Mouse (Mus musculus): ENCODE measurements around the gene Fcgr1. TPM values are rescaled to one million over a fixed set of nuclear protein-coding genes. Genes with fewer than 3 reads are reported as not detected.
"Not testable (repeated sequence)": the region's sequence is repeated elsewhere in the genome, so short reads cannot be mapped to it uniquely, and the experiment has no call there.

Fcgr1 gene
- polyA plus RNA-seq, 1 experiment: 1.3 TPM

DNA sequence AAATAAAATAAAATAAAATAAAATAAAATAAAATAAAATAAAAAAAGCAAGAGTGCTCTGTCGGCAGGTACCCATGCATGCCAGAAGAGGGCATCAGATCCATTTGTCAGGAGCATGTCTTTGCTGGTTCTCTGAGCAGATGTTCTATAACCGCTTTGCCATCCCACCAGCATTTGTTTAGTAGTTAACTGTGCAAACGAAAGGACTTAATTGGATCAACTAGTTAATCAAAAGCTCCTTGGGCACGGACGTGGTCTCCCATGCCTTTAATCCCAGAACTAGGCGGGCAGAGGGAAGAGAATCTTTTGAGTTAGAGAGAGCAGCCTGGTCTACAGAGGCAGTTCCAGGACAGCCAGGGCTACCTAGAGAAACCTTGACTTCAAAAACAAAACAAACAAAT, 33.4 kb upstream of the Fcgr1 start:
- H3K36me3 ChIP-seq (ENCODE audit: control insufficient read depth, insufficient read depth, low read length): no peaks in the 10 kb centered on the region
- H3K27me3 ChIP-seq (replicated peaks; ENCODE audit: control insufficient read depth, insufficient read depth, low read length): peaks cover 3% of the 10 kb centered on the region
- H3K4me1 ChIP-seq (ENCODE audit: control insufficient read depth, insufficient read depth, low read length): no peaks in the 10 kb centered on the region
- 6% methylated on average over 6 of the region's 6 CpGs for WGBS
- TF ChIP-seq POLR2A (IDR thresholded peaks at IDR 0.05; ENCODE audit: low read depth, low read length) (no peak), CTCF (conservative IDR thresholded peaks at IDR 0.05; ENCODE audit: insufficient read depth, insufficient read length, low read depth, low read length) (peak; percentile 65)
- H3K27ac ChIP-seq (ENCODE audit: insufficient read depth, low read depth, low read length): no peak overlapping the region
- no peak overlapping the region for H3K4me3 ChIP-seq (ENCODE audit: insufficient read depth, low read depth, low read length)
- peak; percentile 21 for DNase-seq

DNA sequence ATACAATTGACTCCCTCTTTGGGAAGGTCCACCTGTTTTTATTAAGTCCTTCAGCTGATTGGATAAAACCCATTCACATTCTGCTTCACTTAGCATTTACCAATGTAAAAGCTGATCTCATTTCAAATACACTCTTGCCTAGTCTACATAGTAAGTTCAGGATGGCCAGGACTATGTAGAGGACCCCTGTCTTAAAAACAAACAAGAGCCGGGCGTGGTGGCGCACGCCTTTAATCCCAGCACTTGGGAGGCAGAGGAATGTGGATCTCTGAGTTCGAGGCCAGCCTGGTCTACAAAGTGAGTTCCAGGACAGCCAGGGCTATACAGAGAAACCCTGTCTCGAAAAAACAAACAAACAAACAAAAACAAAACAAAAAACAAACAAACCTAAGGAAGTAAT, 30.0 kb upstream of the Fcgr1 start:
- not testable (repeated sequence) for H3K4me1 ChIP-seq (ENCODE audit: control insufficient read depth, insufficient read depth, low read length); H3K36me3 ChIP-seq (ENCODE audit: control insufficient read depth, insufficient read depth, low read length); H3K4me3 ChIP-seq (ENCODE audit: insufficient read depth, low read depth, low read length); H3K27ac ChIP-seq (ENCODE audit: insufficient read depth, low read depth, low read length); DNase-seq; H3K27me3 ChIP-seq (replicated peaks; ENCODE audit: control insufficient read depth, insufficient read depth, low read length)
- 65% methylated on average over 6 of the region's 6 CpGs for WGBS

DNA sequence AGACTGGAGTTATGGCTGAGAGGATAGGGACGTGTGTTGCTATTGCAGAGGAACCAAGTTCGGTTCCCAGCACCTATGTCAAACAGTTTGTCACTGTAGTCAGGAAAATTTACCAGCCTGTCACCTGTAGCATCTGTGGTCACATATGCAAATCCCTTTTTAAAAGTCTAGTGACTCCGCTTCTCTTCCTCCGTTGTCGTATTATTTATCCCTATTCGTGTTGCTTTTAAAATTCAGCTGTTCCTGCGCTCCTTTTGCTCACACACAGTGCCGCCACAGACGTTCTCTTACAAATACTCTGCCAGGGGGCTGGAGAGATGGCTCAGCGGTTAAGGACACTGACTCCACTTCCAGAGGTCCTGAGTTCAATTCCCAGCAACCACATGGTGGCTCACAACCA, 28.8 kb upstream of the Fcgr1 start:
- peaks cover 2% of the 10 kb centered on the region for H3K27me3 ChIP-seq (replicated peaks; ENCODE audit: control insufficient read depth, insufficient read depth, low read length)
- H3K36me3 ChIP-seq (ENCODE audit: control insufficient read depth, insufficient read depth, low read length): no peaks in the 10 kb centered on the region
- 20% methylated on average over 10 of the region's 10 CpGs for WGBS
- no peak for TF ChIP-seq CTCF (conservative IDR thresholded peaks at IDR 0.05; ENCODE audit: insufficient read depth, insufficient read length, low read depth, low read length)
- no peak for TF ChIP-seq POLR2A (IDR thresholded peaks at IDR 0.05; ENCODE audit: low read depth, low read length)
- no peak overlapping the region for H3K4me3 ChIP-seq (ENCODE audit: insufficient read depth, low read depth, low read length)
- H3K27ac ChIP-seq (ENCODE audit: insufficient read depth, low read depth, low read length): no peak overlapping the region
- H3K4me1 ChIP-seq (ENCODE audit: control insufficient read depth, insufficient read depth, low read length): no peaks in the 10 kb centered on the region
- no peak for DNase-seq

DNA sequence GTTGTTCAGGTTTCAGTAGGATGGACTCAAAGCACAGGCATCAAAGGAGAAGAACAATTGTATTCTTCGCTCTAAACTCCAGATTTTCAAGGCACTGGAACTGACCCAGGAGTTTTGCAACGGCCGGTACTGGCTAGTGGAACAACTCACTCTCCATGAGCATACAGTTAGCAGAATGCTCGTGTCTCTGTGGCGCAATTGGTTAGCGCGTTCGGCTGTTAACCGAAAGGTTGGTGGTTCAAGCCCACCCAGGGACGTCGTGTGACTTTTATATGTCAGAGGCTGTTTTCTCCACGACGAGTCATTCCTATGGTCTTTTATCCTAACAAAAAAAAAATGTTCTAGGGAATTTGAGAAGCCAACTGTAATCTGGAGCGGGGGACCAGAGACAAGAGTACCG, 28.1 kb upstream of the Fcgr1 start:
- Histone ChIP-seq H3K27ac (ENCODE audit: insufficient read depth, low read depth, low read length) (no peak overlapping the region), H3K4me1 (ENCODE audit: control insufficient read depth, insufficient read depth, low read length) (no peaks in the 10 kb centered on the region), H3K36me3 (ENCODE audit: control insufficient read depth, insufficient read depth, low read length) (no peaks in the 10 kb centered on the region), H3K27me3 (replicated peaks; ENCODE audit: control insufficient read depth, insufficient read depth, low read length) (peaks cover 2% of the 10 kb centered on the region), H3K4me3 (ENCODE audit: insufficient read depth, low read depth, low read length) (no peak overlapping the region)
- no peak for DNase-seq
- TF ChIP-seq CTCF (conservative IDR thresholded peaks at IDR 0.05; ENCODE audit: insufficient read depth, insufficient read length, low read depth, low read length) (no peak), POLR2A (IDR thresholded peaks at IDR 0.05; ENCODE audit: low read depth, low read length) (no peak)
- 20% methylated on average over 15 of the region's 15 CpGs for WGBS

DNA sequence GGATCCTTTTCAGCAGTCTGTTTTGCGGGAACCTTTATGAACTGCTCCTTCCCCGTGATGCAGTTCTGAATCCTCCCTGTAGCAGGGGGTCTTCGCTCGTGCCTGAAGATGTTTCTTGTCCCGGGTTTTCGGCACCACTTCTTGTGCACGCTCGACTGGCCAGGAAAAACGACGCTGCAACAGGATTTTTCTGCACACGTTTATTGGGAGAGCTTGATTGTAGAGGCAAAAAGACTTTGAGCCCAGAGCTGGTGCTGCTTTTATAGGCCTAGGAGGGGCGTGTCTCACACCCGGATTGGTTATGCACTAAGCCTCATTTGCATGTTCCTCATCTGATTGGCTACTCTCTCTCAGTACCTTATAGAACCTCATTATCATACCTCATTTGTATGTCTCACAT, 26.2 kb upstream of the Fcgr1 start:
- not testable (repeated sequence) for H3K4me1 ChIP-seq (ENCODE audit: control insufficient read depth, insufficient read depth, low read length); H3K36me3 ChIP-seq (ENCODE audit: control insufficient read depth, insufficient read depth, low read length); H3K27me3 ChIP-seq (replicated peaks; ENCODE audit: control insufficient read depth, insufficient read depth, low read length); DNase-seq; H3K27ac ChIP-seq (ENCODE audit: insufficient read depth, low read depth, low read length); H3K4me3 ChIP-seq (ENCODE audit: insufficient read depth, low read depth, low read length)
- 88% methylated on average over 13 of the region's 13 CpGs for WGBS

DNA sequence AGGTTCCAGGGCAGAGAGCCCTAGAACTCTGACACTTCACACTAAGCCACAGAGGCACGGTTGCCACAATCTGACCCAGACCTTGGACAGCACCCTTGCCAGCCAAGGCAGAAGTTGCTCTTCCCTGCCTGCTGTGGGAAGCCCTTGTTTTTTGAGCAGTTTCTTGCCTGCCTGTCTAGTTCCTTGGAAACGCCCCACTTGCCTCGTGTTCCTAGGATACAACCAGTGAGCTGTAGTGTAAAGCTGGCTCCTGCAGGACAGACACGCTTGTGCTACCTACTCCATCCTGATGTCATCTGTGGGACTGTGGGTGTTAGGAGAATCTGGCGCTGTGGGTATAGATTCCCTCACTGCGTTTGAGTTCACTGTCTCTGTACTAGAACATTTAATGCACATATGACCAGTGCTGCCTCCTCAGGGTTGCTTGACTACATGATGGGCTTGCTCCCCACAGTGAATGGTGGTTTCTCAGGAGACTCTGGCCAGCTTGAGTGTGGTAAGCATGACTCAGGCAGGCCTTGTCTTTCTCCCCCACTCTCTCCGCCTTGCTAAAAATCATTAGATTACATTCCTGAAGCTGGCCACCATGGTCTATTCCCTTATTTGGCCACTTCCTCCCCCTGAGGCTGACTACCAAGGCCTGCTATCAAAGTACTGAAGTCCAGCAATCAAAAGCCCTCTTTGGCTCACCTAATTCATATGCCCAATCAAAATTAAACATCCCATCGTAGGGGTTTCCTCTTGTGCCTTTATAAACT, 18.8 kb upstream of the Fcgr1 start:
- no peak for DNase-seq
- H3K36me3 ChIP-seq (ENCODE audit: control insufficient read depth, insufficient read depth, low read length): no peaks in the 10 kb centered on the region
- WGBS: 55% methylated on average over 8 of the region's 8 CpGs

DNA sequence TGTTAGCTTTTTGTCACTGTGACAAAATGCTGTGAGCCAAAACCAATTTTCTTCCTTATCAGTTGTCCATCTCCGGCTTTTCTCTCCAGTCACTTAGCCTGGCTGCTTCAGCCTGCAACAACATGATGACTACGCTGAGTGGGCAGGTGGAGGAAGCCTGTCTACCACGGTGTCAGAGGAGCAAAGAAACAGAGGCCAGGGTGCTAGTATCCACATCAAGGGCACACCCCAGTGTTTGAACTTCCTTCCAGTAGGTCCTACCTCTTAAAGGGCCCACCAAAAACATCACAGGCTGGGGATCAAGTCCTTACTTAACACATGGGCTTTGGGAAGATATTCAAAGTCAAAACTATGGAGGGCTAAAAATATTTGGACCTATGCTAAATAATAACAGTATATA, 15.7 kb upstream of the Fcgr1 start:
- Histone ChIP-seq H3K27me3 (replicated peaks; ENCODE audit: control insufficient read depth, insufficient read depth, low read length) (no peaks in the 10 kb centered on the region; the same call in 1 of the 2 replicates), H3K4me3 (ENCODE audit: insufficient read depth, low read depth, low read length) (no peak overlapping the region), H3K27ac (ENCODE audit: insufficient read depth, low read depth, low read length) (no peak overlapping the region), H3K36me3 (ENCODE audit: control insufficient read depth, insufficient read depth, low read length) (no peaks in the 10 kb centered on the region), H3K4me1 (ENCODE audit: control insufficient read depth, insufficient read depth, low read length) (no peaks in the 10 kb centered on the region)
- no peak for TF ChIP-seq POLR2A (IDR thresholded peaks at IDR 0.05; ENCODE audit: low read depth, low read length)
- no peak for TF ChIP-seq CTCF (conservative IDR thresholded peaks at IDR 0.05; ENCODE audit: insufficient read depth, insufficient read length, low read depth, low read length)
- 50% methylated on average over 3 of the region's 3 CpGs for WGBS
- DNase-seq: no peak

More for the DNA sequence above, 18.8 kb upstream of the Fcgr1 start:
- TF ChIP-seq POLR2A (IDR thresholded peaks at IDR 0.05; ENCODE audit: low read depth, low read length) (no peak), CTCF (conservative IDR thresholded peaks at IDR 0.05; ENCODE audit: insufficient read depth, insufficient read length, low read depth, low read length) (no peak)
- Histone ChIP-seq H3K4me1 (ENCODE audit: control insufficient read depth, insufficient read depth, low read length) (no peaks in the 10 kb centered on the region), H3K27me3 (replicated peaks; ENCODE audit: control insufficient read depth, insufficient read depth, low read length) (no peaks in the 10 kb centered on the region; the same call in 1 of the 2 replicates), H3K4me3 (ENCODE audit: insufficient read depth, low read depth, low read length) (no peak overlapping the region), H3K27ac (ENCODE audit: insufficient read depth, low read depth, low read length) (no peak overlapping the region)

Data from kidney, adult 2 months (tissue).